Mouse (Mus musculus): Measurements from ENCODE around the gene Ino80d. TPM values are rescaled to one million over a fixed set of nuclear protein-coding genes. Genes with fewer than 3 reads are reported as not detected.

Ino80d gene
- total RNA-seq, 1 experiment, result 17.5 TPM

DNA sequence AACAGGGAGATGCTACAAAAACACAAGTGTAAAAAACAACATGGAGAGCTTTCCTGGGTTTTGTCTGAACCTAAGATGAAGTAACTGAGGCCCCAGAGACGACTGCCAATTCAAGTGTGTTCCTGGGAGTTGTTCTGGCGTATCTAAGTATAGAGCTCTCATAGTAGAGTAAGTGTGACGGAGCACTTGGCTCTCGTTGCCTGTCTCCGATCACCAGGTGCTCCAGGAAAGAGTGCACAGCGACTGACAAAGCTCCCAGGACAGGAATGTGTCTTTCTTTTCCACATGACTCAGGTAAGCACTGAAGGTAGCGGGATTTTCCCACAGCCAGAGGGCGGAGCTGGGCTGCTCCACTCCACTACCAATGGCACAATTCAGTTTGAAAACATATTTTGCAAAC, 63.6 kb downstream of the Ino80d start:
- no peak overlapping the region for H3K4me3 ChIP-seq (ENCODE audit: insufficient read depth in 1 of 2, low read depth in 1 of 2, low read length in 2 of 2, poor library complexity in 1 of 2, severe bottlenecking in 1 of 2)
- no peaks in the 10 kb centered on the region for H3K9me3 ChIP-seq (ENCODE audit: control insufficient read depth, insufficient read depth, low read depth, low read length)
- no peak for DNase-seq (ENCODE audit: low read depth, low spot score)
- H3K4me1 ChIP-seq (ENCODE audit: control insufficient read depth in 2 of 2, insufficient read depth in 2 of 2, low read length in 2 of 2, poor library complexity in 1 of 2), result no peaks in the 10 kb centered on the region
- peaks cover 7% of the 10 kb centered on the region for H3K36me3 ChIP-seq (ENCODE audit: control insufficient read depth, insufficient read depth, low read length, poor library complexity, severe bottlenecking)
- H3K27ac ChIP-seq (ENCODE audit: insufficient read depth, low read depth, low read length, poor library complexity, severe bottlenecking), result no peak overlapping the region
- in situ Hi-C loops (cut with MboI; ENCODE audit: low sequenced_read_pairs in 2 of 2, unreplicated experiment in 2 of 2), result no loop called here
- no peak for TF ChIP-seq ZNF384 (IDR thresholded peaks at IDR 0.05; ENCODE audit: low read depth, low read length)
- TF ChIP-seq HCFC1 (IDR thresholded peaks at IDR 0.05; ENCODE audit: borderline replicate concordance, insufficient read depth, low read length), result no peak
- TF ChIP-seq CHD2 (IDR thresholded peaks at IDR 0.05; ENCODE audit: low read depth, low read length), result no peak
- no peak overlapping the region for H3K9ac ChIP-seq (ENCODE audit: insufficient read depth, low read depth, low read length, poor library complexity, severe bottlenecking)

DNA sequence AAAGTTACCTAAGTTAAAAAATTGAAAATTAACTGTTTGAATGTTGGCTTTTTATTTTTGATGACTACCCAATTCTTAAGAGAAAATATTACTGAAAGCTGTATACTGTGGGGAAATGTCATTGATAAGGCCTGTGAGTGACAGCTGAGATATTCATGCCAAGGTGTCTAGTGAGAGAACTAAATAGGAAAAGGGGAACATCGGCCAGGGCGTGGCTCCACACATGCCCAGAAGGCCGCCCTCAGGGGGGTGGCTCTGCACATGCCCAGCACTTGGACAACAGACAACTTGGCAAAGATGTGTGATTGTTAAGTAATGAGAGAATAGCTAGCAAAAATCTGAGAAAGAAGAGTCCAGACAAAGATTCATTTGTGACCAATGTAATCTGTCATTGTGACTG, 64.5 kb downstream of the Ino80d start:
- Histone ChIP-seq H3K4me1 (ENCODE audit: control insufficient read depth in 2 of 2, insufficient read depth in 2 of 2, low read length in 2 of 2, poor library complexity in 1 of 2) (no peaks in the 10 kb centered on the region), H3K36me3 (ENCODE audit: control insufficient read depth, insufficient read depth, low read length, poor library complexity, severe bottlenecking) (peaks cover 7% of the 10 kb centered on the region), H3K27ac (ENCODE audit: insufficient read depth, low read depth, low read length, poor library complexity, severe bottlenecking) (no peak overlapping the region), H3K9me3 (ENCODE audit: control insufficient read depth, insufficient read depth, low read depth, low read length) (no peaks in the 10 kb centered on the region), H3K4me3 (ENCODE audit: insufficient read depth in 1 of 2, low read depth in 1 of 2, low read length in 2 of 2, poor library complexity in 1 of 2, severe bottlenecking in 1 of 2) (no peak overlapping the region), H3K9ac (ENCODE audit: insufficient read depth, low read depth, low read length, poor library complexity, severe bottlenecking) (no peak overlapping the region)
- no peak for DNase-seq (ENCODE audit: low read depth, low spot score)
- in situ Hi-C loops (cut with MboI; ENCODE audit: low sequenced_read_pairs in 2 of 2, unreplicated experiment in 2 of 2), result no loop called here
- no peak for TF ChIP-seq ZNF384 (IDR thresholded peaks at IDR 0.05; ENCODE audit: low read depth, low read length)
- TF ChIP-seq CHD2 (IDR thresholded peaks at IDR 0.05; ENCODE audit: low read depth, low read length), result no peak
- TF ChIP-seq MAFK (IDR thresholded peaks at IDR 0.05; ENCODE audit: insufficient read depth, low read depth, low read length), result no peak
- TF ChIP-seq ZC3H11A (IDR thresholded peaks at IDR 0.05; ENCODE audit: borderline replicate concordance, low read depth, low read length), result no peak
- TF ChIP-seq HCFC1 (IDR thresholded peaks at IDR 0.05; ENCODE audit: borderline replicate concordance, insufficient read depth, low read length), result no peak

DNA sequence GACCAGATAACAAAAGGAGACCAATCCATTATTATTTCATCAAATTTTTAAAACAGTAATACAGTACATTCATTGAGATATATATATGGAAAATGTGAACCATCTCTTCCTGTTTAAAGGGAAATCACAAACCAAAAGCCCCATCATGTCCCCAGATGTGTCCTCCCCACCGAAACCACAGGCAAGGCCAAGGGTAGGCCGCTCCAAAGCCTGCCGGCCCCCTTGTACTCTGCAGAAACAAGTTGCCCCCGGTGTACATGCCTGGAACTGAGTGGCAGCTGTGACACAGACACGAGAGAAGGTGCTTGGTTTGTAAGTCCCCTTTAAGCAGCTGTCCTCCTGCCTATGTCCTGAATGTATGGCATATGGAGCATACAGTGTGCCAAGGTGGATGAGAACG, 66.5 kb downstream of the Ino80d start:
- no peak for DNase-seq (ENCODE audit: low read depth, low spot score)
- peaks cover 5% of the 10 kb centered on the region for H3K36me3 ChIP-seq (ENCODE audit: control insufficient read depth, insufficient read depth, low read length, poor library complexity, severe bottlenecking)
- no peak overlapping the region for H3K4me3 ChIP-seq (ENCODE audit: insufficient read depth in 1 of 2, low read depth in 1 of 2, low read length in 2 of 2, poor library complexity in 1 of 2, severe bottlenecking in 1 of 2)
- TF ChIP-seq HCFC1 (IDR thresholded peaks at IDR 0.05; ENCODE audit: borderline replicate concordance, insufficient read depth, low read length) (no peak), MAFK (IDR thresholded peaks at IDR 0.05; ENCODE audit: insufficient read depth, low read depth, low read length) (no peak), ZNF384 (IDR thresholded peaks at IDR 0.05; ENCODE audit: low read depth, low read length) (no peak)
- H3K9ac ChIP-seq (ENCODE audit: insufficient read depth, low read depth, low read length, poor library complexity, severe bottlenecking), result no peak overlapping the region
- in situ Hi-C loops (cut with MboI; ENCODE audit: low sequenced_read_pairs in 2 of 2, unreplicated experiment in 2 of 2), result no loop called here
- no peaks in the 10 kb centered on the region for H3K4me1 ChIP-seq (ENCODE audit: control insufficient read depth in 2 of 2, insufficient read depth in 2 of 2, low read length in 2 of 2, poor library complexity in 1 of 2)
- H3K9me3 ChIP-seq (ENCODE audit: control insufficient read depth, insufficient read depth, low read depth, low read length), result no peaks in the 10 kb centered on the region
- H3K27ac ChIP-seq (ENCODE audit: insufficient read depth, low read depth, low read length, poor library complexity, severe bottlenecking), result no peak overlapping the region

DNA sequence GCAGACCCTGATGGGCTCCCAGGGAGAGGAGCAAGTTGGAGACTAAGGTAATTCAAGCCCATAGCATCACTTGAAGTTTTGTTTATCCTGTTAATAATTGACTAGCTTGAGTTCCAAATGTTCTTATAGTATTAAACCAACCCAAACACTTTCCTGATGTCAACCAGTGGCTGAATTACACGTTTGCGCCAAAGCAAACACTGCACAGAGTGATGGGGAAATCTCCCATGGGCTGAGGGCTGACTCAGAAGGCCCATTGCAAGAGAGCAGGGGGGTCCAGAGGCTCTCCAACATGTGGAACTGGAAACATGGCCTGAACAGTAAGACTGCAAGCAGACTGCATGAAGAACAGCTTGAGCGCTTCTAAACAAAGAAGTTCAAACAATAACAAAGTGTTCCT, 81.5 kb downstream of the Ino80d start:
- TF ChIP-seq MAFK (IDR thresholded peaks at IDR 0.05; ENCODE audit: insufficient read depth, low read depth, low read length) (no peak), CHD2 (IDR thresholded peaks at IDR 0.05; ENCODE audit: low read depth, low read length) (no peak), ZC3H11A (IDR thresholded peaks at IDR 0.05; ENCODE audit: borderline replicate concordance, low read depth, low read length) (no peak), ZNF384 (IDR thresholded peaks at IDR 0.05; ENCODE audit: low read depth, low read length) (no peak), HCFC1 (IDR thresholded peaks at IDR 0.05; ENCODE audit: borderline replicate concordance, insufficient read depth, low read length) (no peak)
- Histone ChIP-seq H3K9ac (ENCODE audit: insufficient read depth, low read depth, low read length, poor library complexity, severe bottlenecking) (no peak overlapping the region), H3K4me1 (ENCODE audit: control insufficient read depth in 2 of 2, insufficient read depth in 2 of 2, low read length in 2 of 2, poor library complexity in 1 of 2) (no peaks in the 10 kb centered on the region), H3K4me3 (ENCODE audit: insufficient read depth in 1 of 2, low read depth in 1 of 2, low read length in 2 of 2, poor library complexity in 1 of 2, severe bottlenecking in 1 of 2) (no peak overlapping the region), H3K9me3 (ENCODE audit: control insufficient read depth, insufficient read depth, low read depth, low read length) (no peaks in the 10 kb centered on the region), H3K27ac (ENCODE audit: insufficient read depth, low read depth, low read length, poor library complexity, severe bottlenecking) (no peak overlapping the region), H3K36me3 (ENCODE audit: control insufficient read depth, insufficient read depth, low read length, poor library complexity, severe bottlenecking) (no peaks in the 10 kb centered on the region)
- in situ Hi-C loops (cut with MboI; ENCODE audit: low sequenced_read_pairs in 2 of 2, unreplicated experiment in 2 of 2), result no loop called here
- no peak for DNase-seq (ENCODE audit: low read depth, low spot score)

DNA sequence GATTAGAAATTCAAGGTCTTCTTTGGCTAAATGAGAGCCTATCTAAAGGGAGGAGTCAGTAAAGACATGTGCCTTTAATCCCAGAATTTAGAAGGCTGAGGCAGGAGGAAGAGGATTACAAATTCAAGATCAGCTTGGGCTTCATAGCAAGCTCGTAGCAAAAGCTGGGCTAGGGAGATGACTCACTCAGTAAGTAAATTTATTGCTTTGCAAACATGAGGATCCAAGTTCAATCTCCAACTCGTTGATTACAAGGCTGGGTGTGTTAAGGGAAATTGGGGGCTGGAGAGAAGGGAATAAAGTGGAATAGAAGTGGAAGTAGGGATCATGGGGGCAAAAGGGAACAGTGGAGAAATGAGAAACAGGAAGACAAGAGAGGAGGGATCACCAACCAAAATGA, 94.6 kb downstream of the Ino80d start:
- Histone ChIP-seq H3K36me3 (ENCODE audit: control insufficient read depth, insufficient read depth, low read length, poor library complexity, severe bottlenecking) (no peaks in the 10 kb centered on the region), H3K9me3 (ENCODE audit: control insufficient read depth, insufficient read depth, low read depth, low read length) (no peaks in the 10 kb centered on the region), H3K4me3 (ENCODE audit: insufficient read depth in 1 of 2, low read depth in 1 of 2, low read length in 2 of 2, poor library complexity in 1 of 2, severe bottlenecking in 1 of 2) (no peak overlapping the region), H3K9ac (ENCODE audit: insufficient read depth, low read depth, low read length, poor library complexity, severe bottlenecking) (no peak overlapping the region), H3K4me1 (ENCODE audit: control insufficient read depth in 2 of 2, insufficient read depth in 2 of 2, low read length in 2 of 2, poor library complexity in 1 of 2) (no peaks in the 10 kb centered on the region), H3K27ac (ENCODE audit: insufficient read depth, low read depth, low read length, poor library complexity, severe bottlenecking) (no peak overlapping the region)
- in situ Hi-C loops (cut with MboI; ENCODE audit: low sequenced_read_pairs in 2 of 2, unreplicated experiment in 2 of 2), result no loop called here
- DNase-seq (ENCODE audit: low read depth, low spot score), result no peak
- TF ChIP-seq ZC3H11A (IDR thresholded peaks at IDR 0.05; ENCODE audit: borderline replicate concordance, low read depth, low read length) (no peak), ZNF384 (IDR thresholded peaks at IDR 0.05; ENCODE audit: low read depth, low read length) (no peak), CHD2 (IDR thresholded peaks at IDR 0.05; ENCODE audit: low read depth, low read length) (no peak), MAFK (IDR thresholded peaks at IDR 0.05; ENCODE audit: insufficient read depth, low read depth, low read length) (no peak), HCFC1 (IDR thresholded peaks at IDR 0.05; ENCODE audit: borderline replicate concordance, insufficient read depth, low read length) (no peak)
